Mouse (Mus musculus): ENCODE measurements around the gene Kdm6a. TPM values are rescaled to one million over a fixed set of nuclear protein-coding genes. Genes with fewer than 3 reads are reported as not detected.

Kdm6a gene
- polyA plus RNA-seq, 1 experiment from 2014 or later: 9.0 TPM

DNA sequence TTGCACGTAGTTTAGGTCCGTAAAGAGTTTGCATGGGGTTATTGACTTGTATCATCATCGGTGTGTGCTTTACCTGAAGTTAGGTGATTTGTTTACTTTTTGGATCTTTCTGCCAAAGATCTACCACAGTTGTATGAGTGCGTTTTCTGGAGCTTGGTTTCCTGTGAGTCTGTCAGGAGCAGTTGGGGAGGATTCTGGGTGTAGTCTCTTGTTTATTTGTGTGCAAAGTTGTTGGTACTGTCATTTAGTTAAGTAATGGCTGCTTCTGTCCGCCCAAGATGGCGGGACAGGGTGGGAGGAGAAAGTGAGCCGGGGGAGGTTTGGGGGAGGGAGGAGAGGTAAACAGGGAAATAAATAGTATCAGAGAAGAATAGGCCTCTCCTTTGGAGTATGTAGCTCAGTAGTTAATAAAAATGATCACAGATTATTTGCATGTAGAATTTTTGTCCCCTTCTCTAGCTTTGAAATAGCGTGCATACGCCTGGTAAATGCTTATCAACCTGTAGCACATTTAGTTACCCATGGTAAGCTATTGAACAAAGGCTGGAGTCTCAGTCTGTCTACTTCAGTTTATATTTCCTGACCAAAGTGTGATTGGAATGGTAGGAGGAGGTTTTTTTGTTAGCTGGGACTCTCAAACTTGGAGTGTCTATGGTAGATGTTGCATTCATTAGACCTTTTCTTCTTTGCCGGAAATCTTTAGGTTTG lies 1.7 kb downstream of the Kdm6a start:
- 1% methylated on average over 10 of the region's 10 CpGs for WGBS
- TF ChIP-seq EP300 (optimal IDR thresholded peaks at IDR 0.05) (no peak), CTCF (IDR thresholded peaks at IDR 0.05; ENCODE audit: low read depth) (no peak)
- Histone ChIP-seq H3K4me1 (replicated peaks; ENCODE audit: control insufficient read depth, insufficient read depth) (no peaks in the 10 kb centered on the region), H3K27ac (replicated peaks) (peak overlapping the region; percentile 95), H3K9me3 (ENCODE audit: control insufficient read depth, low read length) (no peaks in the 10 kb centered on the region), H3K9ac (ENCODE audit: low read length) (peak overlapping the region; percentile 91), H3K36me3 (ENCODE audit: control insufficient read depth, insufficient read depth, low read length) (no peaks in the 10 kb centered on the region), H3K4me3 (ENCODE audit: low read depth, low read length) (peak overlapping the region; percentile 83), H3K4me2 (replicated peaks; ENCODE audit: low read depth) (peak overlapping the region; percentile 58), H3K27me3 (ENCODE audit: control insufficient read depth, insufficient read depth, low read length) (no peaks in the 10 kb centered on the region)
- DNase-seq (ENCODE audit: low spot score) (peak; percentile 45), ATAC-seq (ENCODE audit: low FRiP score, low TSS enrichment) (no peak)

DNA sequence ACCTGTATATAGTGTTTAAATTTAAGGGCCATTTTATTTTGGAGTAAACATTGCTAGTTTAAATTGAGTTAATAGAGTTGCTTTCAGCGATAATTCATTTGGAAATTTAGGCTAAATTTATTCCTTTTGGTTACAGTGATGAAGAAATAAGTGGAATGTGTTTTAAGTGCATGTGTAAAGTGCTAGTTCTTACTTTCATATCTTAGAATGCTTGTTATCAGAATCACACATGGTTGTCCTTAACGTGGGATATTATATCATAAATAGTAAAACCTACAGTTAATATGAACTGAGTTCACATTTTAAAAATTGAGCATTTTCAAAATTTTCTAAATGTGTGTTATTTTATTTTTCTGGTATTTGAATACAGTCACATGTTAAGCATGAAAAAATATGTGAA lies 2.7 kb downstream of the Kdm6a start:
- no peak for ATAC-seq (ENCODE audit: low FRiP score, low TSS enrichment)
- Histone ChIP-seq H3K4me2 (replicated peaks; ENCODE audit: low read depth) (0 out of 2 replicates have a peak overlapping the region, but pooled peaks have one; percentile 58), H3K4me3 (ENCODE audit: low read depth, low read length) (no peak overlapping the region), H3K27ac (replicated peaks) (no peak overlapping the region), H3K36me3 (ENCODE audit: control insufficient read depth, insufficient read depth, low read length) (no peaks in the 10 kb centered on the region), H3K9me3 (ENCODE audit: control insufficient read depth, low read length) (no peaks in the 10 kb centered on the region), H3K4me1 (replicated peaks; ENCODE audit: control insufficient read depth, insufficient read depth) (no peaks in the 10 kb centered on the region), H3K9ac (ENCODE audit: low read length) (no peak overlapping the region), H3K27me3 (ENCODE audit: control insufficient read depth, insufficient read depth, low read length) (no peaks in the 10 kb centered on the region)
- TF ChIP-seq EP300 (optimal IDR thresholded peaks at IDR 0.05): no peak
- no peak for TF ChIP-seq CTCF (IDR thresholded peaks at IDR 0.05; ENCODE audit: low read depth)
- DNase-seq (ENCODE audit: low spot score): no peak
- WGBS: 54% methylated on average over 2 of the region's 2 CpGs

DNA sequence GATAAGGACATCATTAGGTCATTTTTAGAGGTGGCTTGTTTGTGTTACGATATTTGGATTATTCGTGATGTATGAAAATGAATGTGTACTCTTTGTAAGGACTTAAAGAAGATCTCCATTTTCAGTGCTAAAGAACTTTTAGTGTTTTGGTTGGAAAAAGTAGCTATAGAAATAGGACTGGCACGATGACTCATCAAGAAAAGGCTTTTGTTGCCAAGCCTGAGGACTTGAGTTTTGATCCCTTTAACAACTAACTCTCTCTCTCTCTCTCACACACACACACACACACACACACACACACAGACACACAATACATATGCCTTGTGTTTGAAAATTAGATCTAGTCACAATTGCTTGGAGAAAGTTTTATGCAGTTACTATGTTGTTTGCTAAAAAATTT lies 4.6 kb downstream of the Kdm6a start:
- no peak for ATAC-seq (ENCODE audit: low FRiP score, low TSS enrichment)

DNA sequence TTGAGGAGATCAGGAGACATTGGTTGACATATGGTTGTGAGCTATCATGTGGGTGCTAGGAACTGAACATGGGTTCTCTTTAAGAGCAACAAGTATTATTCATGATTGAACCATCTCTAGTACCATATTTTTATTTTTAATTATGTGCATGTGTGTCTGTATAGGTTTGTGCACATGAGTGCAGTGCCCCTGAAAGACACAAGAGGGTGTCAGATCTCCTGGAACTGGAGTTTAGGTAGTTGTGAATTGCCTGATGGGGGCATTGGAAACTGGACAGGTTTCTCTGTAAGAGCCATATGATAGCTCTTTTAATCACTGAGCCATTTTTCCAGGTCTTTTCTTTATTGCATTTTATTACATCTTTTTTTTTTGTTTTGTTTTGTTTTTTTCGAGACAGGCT lies 6.6 kb downstream of the Kdm6a start:
- no peak overlapping the region for H3K27ac ChIP-seq (replicated peaks)
- no peak overlapping the region for H3K4me3 ChIP-seq (ENCODE audit: low read depth, low read length)
- TF ChIP-seq CTCF (IDR thresholded peaks at IDR 0.05; ENCODE audit: low read depth) (peak; percentile 37; the same call in 1 of the 2 replicates), EP300 (optimal IDR thresholded peaks at IDR 0.05) (no peak)
- no peaks in the 10 kb centered on the region for H3K36me3 ChIP-seq (ENCODE audit: control insufficient read depth, insufficient read depth, low read length)
- no peaks in the 10 kb centered on the region for H3K4me1 ChIP-seq (replicated peaks; ENCODE audit: control insufficient read depth, insufficient read depth)
- no peak for DNase-seq (ENCODE audit: low spot score)
- H3K4me2 ChIP-seq (replicated peaks; ENCODE audit: low read depth): no peak overlapping the region
- 92% methylated on average over 1 of the region's 1 CpGs for WGBS
- no peak overlapping the region for H3K9ac ChIP-seq (ENCODE audit: low read length)
- no peaks in the 10 kb centered on the region for H3K9me3 ChIP-seq (ENCODE audit: control insufficient read depth, low read length)
- no peak for ATAC-seq (ENCODE audit: low FRiP score, low TSS enrichment)
- no peaks in the 10 kb centered on the region for H3K27me3 ChIP-seq (ENCODE audit: control insufficient read depth, insufficient read depth, low read length)

More for the DNA sequence above, 4.6 kb downstream of the Kdm6a start:
- TF ChIP-seq CTCF (IDR thresholded peaks at IDR 0.05; ENCODE audit: low read depth) (no peak), EP300 (optimal IDR thresholded peaks at IDR 0.05) (no peak)
- Histone ChIP-seq H3K27me3 (ENCODE audit: control insufficient read depth, insufficient read depth, low read length) (no peaks in the 10 kb centered on the region), H3K4me3 (ENCODE audit: low read depth, low read length) (no peak overlapping the region), H3K9ac (ENCODE audit: low read length) (no peak overlapping the region), H3K36me3 (ENCODE audit: control insufficient read depth, insufficient read depth, low read length) (no peaks in the 10 kb centered on the region), H3K9me3 (ENCODE audit: control insufficient read depth, low read length) (no peaks in the 10 kb centered on the region), H3K4me1 (replicated peaks; ENCODE audit: control insufficient read depth, insufficient read depth) (no peaks in the 10 kb centered on the region), H3K27ac (replicated peaks) (no peak overlapping the region), H3K4me2 (replicated peaks; ENCODE audit: low read depth) (no peak overlapping the region)
- DNase-seq (ENCODE audit: low spot score): no peak
- WGBS: 43% methylated on average over 3 of the region's 3 CpGs

DNA sequence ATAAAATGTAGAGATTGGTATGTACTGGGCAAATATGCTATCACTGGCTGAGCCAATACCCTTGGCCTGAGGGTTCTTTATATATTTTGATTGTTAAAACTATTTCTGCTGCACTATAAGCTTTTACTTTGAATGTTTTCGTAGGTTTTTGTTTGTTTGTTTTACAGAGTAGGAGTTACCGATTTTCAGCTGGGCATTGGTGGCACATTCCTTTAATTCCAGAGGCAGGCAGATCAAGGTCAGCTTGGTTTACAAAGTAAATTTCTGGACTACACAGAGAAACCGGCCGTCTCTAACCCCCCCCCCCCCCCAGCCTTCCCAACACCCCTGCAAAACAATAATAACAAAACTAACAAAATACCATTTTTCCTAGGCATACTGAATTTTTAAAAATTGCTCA lies 12.5 kb downstream of the Kdm6a start:
- TF ChIP-seq EP300 (optimal IDR thresholded peaks at IDR 0.05) (no peak), CTCF (IDR thresholded peaks at IDR 0.05; ENCODE audit: low read depth) (no peak)
- WGBS: 10% methylated on average over 4 of the region's 4 CpGs
- no peaks in the 10 kb centered on the region for H3K27me3 ChIP-seq (ENCODE audit: control insufficient read depth, insufficient read depth, low read length)
- DNase-seq (ENCODE audit: low spot score) (no peak), ATAC-seq (ENCODE audit: low FRiP score, low TSS enrichment) (no peak)
- no peak overlapping the region for H3K4me2 ChIP-seq (replicated peaks; ENCODE audit: low read depth)
- no peak overlapping the region for H3K9ac ChIP-seq (ENCODE audit: low read length)
- H3K4me1 ChIP-seq (replicated peaks; ENCODE audit: control insufficient read depth, insufficient read depth): no peaks in the 10 kb centered on the region
- no peak overlapping the region for H3K27ac ChIP-seq (replicated peaks)
- no peaks in the 10 kb centered on the region for H3K36me3 ChIP-seq (ENCODE audit: control insufficient read depth, insufficient read depth, low read length)
- H3K4me3 ChIP-seq (ENCODE audit: low read depth, low read length): no peak overlapping the region
- no peaks in the 10 kb centered on the region for H3K9me3 ChIP-seq (ENCODE audit: control insufficient read depth, low read length)

DNA sequence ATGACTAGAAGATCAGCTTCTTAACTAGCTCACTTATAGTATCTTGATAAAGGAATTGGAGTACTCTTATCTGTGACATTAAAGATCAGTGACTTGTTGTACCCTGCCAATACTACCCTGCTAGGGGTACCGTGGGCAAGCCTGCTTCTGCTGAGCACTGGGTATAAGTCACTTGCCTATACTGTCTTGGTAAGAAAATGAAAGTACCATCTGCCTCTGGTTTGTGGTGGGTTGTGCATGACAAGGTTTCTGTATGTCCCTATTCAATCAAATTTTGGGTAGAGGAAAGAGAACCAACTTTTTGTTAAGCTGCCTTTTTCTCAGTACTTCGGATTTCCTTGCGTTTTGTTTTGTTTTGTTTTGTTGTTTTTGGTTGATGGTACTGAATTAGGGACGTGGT lies 15.4 kb downstream of the Kdm6a start:
- Histone ChIP-seq H3K27ac (replicated peaks) (no peak overlapping the region), H3K27me3 (ENCODE audit: control insufficient read depth, insufficient read depth, low read length) (no peaks in the 10 kb centered on the region), H3K4me1 (replicated peaks; ENCODE audit: control insufficient read depth, insufficient read depth) (no peaks in the 10 kb centered on the region), H3K9me3 (ENCODE audit: control insufficient read depth, low read length) (no peaks in the 10 kb centered on the region), H3K9ac (ENCODE audit: low read length) (no peak overlapping the region), H3K4me3 (ENCODE audit: low read depth, low read length) (no peak overlapping the region), H3K36me3 (ENCODE audit: control insufficient read depth, insufficient read depth, low read length) (no peaks in the 10 kb centered on the region), H3K4me2 (replicated peaks; ENCODE audit: low read depth) (no peak overlapping the region)
- ATAC-seq (ENCODE audit: low FRiP score, low TSS enrichment): no peak
- no peak for TF ChIP-seq CTCF (IDR thresholded peaks at IDR 0.05; ENCODE audit: low read depth)
- TF ChIP-seq EP300 (optimal IDR thresholded peaks at IDR 0.05): no peak
- 85% methylated on average over 4 of the region's 4 CpGs for WGBS
- DNase-seq (ENCODE audit: low spot score): no peak

Measured in stomach, postnatal 0 days (tissue).